Mouse (Mus musculus) 416B (cell line): ENCODE measurements around the gene Olfr414.

Experiments used
- DNase-seq: peaks from one replicate; pipeline ENCODE4 v3.0.0; 2011; ENCODE audit warnings: low read depth

Olfr414 gene

GRCm38 (mm10) chr1:174423764-174424163 lies at the start of gene Olfr414:
Olfr414 (plus strand) TSS chr1:174424064.
- no peak for DNase-seq

DNA sequence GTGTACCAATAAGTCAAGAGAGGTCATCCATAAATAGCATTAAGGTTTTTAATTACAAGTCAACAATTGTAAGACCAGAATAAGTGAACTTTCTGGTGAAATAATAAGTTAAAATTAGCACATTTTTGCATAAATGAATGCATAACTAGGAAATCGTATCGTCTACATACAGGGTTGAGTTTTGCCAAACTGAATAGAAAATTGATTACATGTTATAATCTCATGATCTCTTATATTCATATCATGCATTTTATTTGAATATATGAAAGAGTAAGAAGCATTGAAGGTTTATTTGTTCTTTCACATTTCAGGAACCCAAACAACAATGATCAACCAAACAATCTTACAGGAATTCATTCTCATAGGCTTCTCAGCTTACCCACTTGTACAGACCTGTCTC lies 33.1 kb upstream of the Olfr414 start, which contains the start of gene Olfr248:
Olfr248 (plus strand) TSS at position 301 of the 400 bp plus-strand sequence.
- no peak for DNase-seq

DNA sequence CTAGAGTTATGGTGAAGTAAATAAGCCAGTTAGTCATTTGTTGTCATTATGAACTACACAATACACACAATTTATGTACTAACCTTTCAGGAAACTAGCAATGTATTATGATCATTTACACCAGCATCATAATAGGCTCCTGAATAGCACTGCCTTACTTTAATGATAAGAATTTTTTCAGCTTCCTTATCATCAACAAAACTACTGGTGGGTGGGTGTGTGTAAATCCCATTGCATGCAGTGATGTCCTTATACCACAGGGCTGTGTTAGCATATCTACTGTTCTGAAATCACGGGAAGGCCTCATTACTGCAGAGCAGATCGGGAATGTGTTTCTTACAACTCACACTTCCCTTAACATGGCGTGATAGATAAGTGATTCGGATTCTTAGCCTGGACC lies 905 bp upstream of the Olfr414 start:
- no peak for DNase-seq

DNA sequence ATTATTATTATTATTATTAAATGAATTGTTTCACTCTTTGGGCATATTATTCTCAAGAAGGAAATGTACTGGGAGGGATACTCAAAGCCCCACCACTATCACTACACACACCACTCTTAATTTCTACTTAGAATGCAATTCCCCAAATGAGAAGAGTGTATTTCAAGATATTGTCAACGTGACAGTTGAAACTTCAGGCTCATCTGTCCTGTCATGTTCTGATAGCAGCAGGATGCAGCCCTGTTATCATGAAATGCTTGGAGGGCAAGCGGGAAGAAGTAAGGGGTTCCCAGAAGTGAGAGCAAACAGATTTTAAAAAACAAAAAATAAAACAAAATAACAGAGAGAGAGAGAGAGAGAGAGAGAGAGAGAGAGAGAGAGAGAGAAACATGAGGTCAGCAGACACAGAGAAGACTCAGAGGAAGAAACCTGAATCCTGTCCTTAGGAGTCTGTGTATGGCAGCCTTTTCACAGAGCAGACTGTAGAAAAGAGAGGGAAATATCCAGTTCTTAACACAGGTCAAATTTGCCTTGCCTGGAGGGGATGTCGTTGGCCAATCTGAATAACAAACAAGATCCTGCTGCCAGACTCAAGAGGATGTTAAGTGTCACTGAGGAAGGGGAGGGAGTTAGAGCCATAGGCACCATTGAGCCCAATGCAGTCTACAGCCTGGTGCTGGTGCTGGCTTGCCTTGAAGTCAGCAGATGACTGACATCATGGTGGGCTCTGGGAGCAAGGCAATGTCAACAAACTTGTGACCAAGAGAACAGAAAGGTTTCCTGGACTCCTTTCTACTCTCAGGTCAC lies 2.5 kb downstream of the Olfr414 start:
- no peak for DNase-seq

- DNase-seq, result no peak
Measured at GRCm38 (mm10) chr1:174427402-174427801, 3.5 kb downstream of the Olfr414 start.

DNA sequence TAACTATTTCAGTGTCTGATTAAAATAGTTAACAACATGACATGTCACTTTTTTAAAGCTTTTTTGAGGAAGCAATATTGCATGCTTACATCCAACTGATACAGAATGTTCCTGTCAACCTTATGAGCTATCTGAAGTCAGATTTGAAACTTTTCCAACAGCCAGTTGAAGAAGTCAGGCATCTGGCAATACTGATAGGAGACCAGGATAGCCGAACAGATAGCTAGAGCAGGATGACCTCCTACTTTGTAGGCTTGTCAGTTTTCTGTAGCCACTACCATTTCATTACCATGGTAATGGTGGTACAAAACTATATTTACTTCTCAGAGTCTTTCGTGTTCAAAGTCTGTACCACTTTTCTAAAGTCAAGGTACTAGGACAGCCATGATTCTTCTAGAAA lies 4.5 kb downstream of the Olfr414 start:
- no peak for DNase-seq

GRCm38 (mm10) chr1:174434121-174434520 lies 10.3 kb downstream of the Olfr414 start:
- no peak for DNase-seq

GRCm38 (mm10) chr1:174441782-174442181 lies 17.9 kb downstream of the Olfr414 start, which contains the start of gene Olfr220:
Olfr220 (plus strand) TSS chr1:174442082.
- no peak for DNase-seq

- no peak for DNase-seq
Measured at GRCm38 (mm10) chr1:174455100-174455499, 31.2 kb downstream of the Olfr414 start.

DNA sequence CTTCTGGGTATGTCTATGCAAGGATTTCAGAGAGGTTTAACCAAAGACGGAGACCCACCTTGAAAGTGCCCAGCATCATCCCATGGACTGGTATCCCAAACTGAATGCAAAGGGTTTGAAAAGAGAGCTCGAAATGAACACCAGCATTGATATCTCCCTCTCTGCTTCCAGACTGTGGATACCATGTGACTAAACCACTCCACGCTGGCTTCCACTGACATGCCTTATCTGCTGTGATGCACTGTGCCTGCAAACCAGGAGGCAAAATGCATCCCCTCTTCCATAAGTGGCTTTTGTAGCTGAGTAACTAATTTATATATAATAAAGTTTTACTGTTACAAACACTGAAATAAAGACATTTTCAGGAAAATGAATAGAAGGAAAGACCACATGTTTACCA lies 41.5 kb downstream of the Olfr414 start:
- DNase-seq, result no peak

DNA sequence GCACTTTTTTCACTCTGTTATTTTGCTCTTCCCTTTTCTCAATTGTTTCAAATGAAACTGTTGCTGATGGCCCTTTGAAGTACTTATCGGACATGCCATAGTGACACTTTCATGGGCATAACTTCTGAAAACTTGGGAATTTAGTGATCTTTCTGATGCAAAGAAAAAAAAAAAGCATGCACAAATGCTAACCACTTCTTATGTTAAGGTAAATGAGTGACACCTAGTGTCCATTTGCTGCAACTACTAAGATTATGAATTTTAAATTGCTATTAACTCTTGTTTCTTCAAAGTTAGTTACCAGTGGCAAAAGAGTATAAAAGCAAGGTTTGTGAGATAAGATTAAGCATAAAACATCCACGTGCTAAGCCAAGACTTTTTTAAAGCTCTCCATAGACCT lies 42.4 kb downstream of the Olfr414 start:
- peak; percentile 55 for DNase-seq

DNA sequence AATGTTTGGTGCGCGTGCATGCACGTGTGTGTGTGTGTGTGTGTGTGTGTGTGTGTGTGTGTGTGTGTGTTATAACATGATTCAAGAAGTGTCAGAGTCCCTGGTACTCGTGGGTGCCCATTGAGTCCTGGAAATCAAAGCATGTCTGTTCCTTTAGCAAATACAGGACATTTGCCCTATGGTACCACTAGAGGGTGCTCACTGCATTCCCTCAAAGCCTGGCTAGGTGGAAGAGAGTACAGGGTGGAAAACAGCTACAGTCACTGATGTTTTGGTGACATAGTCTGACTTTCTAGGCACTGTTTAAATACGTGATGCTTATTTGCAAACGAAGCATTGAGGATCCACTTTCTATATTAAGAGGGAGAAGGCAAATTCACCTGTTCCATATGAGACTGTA lies 45.9 kb downstream of the Olfr414 start:
- peak; percentile 49 for DNase-seq

DNA sequence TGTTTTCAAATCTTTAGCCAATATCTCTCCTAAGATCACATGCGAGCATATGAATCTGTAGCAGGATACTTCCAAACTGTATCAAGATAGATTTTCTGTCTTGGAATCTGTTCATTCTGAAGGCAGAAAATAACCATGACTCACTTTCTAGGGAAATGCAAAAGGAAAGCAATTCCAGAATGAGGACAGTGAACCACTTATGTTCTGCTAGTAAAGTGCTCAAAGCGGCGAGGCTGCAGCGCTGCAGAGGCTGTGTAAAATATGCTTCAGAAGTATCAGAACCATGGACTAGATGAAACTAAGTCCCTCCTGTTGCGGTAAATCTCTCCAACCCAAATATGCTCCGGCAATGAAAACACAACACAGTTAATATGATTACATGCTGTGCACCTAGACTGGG lies 58.7 kb downstream of the Olfr414 start:
- no peak for DNase-seq
